Mouse (Mus musculus) fat pad, adult 2 months (tissue): ENCODE measurements around the gene Ackr3.

Experiments used
- DNase-seq: peaks from one replicate; pipeline ENCODE4 v3.0.0-alpha.2; 2011; ENCODE audit warnings: low read depth, low spot score; ENCODE audit errors: extremely low read depth

The Ackr3 gene

GRCm38 (mm10) chr1:90248966-90249735, 45.4 kb downstream of the Ackr3 start:
- DNase-seq: no peak

GRCm38 (mm10) chr1:90250419-90250818, 46.6 kb downstream of the Ackr3 start:
- no peak for DNase-seq

DNA sequence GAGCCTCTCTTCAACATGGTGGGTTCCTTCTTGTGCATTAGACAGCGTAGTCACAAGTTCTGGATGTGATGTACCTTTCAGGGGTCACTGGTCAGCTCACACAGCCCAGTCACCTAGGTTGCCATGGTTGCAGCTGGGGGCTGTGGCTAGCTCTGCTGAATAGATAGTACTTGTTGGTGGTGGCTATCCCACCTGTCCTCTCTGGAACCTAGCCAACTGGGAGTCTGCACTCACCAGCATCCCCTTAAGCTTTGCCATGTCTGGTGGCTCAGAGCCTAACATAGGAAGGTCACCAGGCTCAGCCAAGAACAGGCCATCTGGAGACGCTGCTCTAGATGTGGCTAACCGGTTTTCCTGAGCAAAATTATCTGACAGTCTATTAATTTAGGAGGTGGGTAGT, 47.4 kb downstream of the Ackr3 start:
- DNase-seq: no peak

GRCm38 (mm10) chr1:90253465-90253864, 49.7 kb downstream of the Ackr3 start:
- DNase-seq: no peak

- DNase-seq: no peak
Measured at GRCm38 (mm10) chr1:90258253-90258887, 54.6 kb downstream of the Ackr3 start.

- no peak for DNase-seq
Measured at GRCm38 (mm10) chr1:90260704-90261581, 57.2 kb downstream of the Ackr3 start.

- no peak for DNase-seq
Measured at GRCm38 (mm10) chr1:90262380-90262779, 58.6 kb downstream of the Ackr3 start.
